Mouse (Mus musculus) adrenal gland, adult 18-20 months (tissue): Measurements from ENCODE around the gene Slc6a17. TPM values are rescaled to one million over a fixed set of nuclear protein-coding genes. Genes with fewer than 3 reads are reported as not detected.

Source experiments
- total RNA-seq, 2 experiments: library from RNA; stranded (reverse); gene quantifications; 1 replicate in 1 of 2; 2 replicates in 1 of 2; pipeline ENCODE4 v1.2.3; 2021

Gene Slc6a17
- total RNA-seq, 2 experiments from 2014 or later, result 6.4 to 14.9 TPM

Other genes with a start within 250 kb of the Slc6a17 start
- 10 to 100 TPM; 83.0 to 85.9 TPM for gene Lamtor5, start 239.2 kb downstream of the Slc6a17 start, total RNA-seq
- under 1 TPM; 0.35 to 0.53 TPM for gene Slc16a4, start 226.8 kb downstream of the Slc6a17 start, total RNA-seq
- gene Rbm15, start 184.3 kb downstream of the Slc6a17 start, total RNA-seq, result 10 to 100 TPM; 35.4 to 42.5 TPM
- gene Kcnc4, start 58.5 kb downstream of the Slc6a17 start, total RNA-seq, result 10 to 100 TPM in 1 of 2 experiments, 1 to 10 TPM in 1; 9.4 to 12.9 TPM
- not detected for gene Ubl4b, start 37.1 kb upstream of the Slc6a17 start, total RNA-seq
- gene Alx3, start 77.0 kb upstream of the Slc6a17 start, total RNA-seq, result not detected
- not detected for gene Gm10961, start 113.3 kb upstream of the Slc6a17 start, total RNA-seq
- 10 to 100 TPM; 28.2 to 34.6 TPM for gene Strip1, start 113.7 kb upstream of the Slc6a17 start, total RNA-seq
- gene Ahcyl1, start 178.5 kb upstream of the Slc6a17 start, total RNA-seq, result 100 to 1,000 TPM; 252 to 308 TPM
- gene Csf1, start 242.5 kb upstream of the Slc6a17 start, total RNA-seq, result 10 to 100 TPM; 13.2 to 34.7 TPM